Comparison of ENCODE assay signal across 9 mouse cellular contexts in the genomic region with DNA sequence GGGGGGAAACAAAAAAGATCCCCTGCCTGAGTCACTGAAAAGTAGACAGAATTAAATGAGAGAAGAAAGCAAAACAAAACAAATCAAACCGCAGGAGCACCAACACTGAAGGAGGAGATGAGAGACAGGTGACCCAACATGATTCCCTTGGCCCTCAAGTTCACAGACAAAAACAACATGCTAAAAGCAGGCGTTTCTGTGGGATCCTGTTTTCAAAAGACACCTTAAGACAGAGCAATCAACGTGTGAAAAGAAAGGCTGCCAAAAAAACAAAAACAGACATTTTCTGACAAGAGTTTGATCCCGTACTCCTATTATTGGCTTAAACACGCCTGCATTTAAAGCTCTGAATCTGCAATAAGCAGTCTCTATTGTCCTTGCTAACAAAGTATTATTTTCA.
A peak's percentile ranks its signal among the peaks of the same experiment; 100 is the strongest.
DNase-seq lines count a peak whose midpoint lies in the region; ATAC-seq and TF ChIP-seq lines count a peak whose summit lies in the region.
"Had no signal": no experiment of that assay in that cellular context is flagged by ENCODE, and none has a peak within 500 bp of the region (broad histone marks: within the 10 kb centered on the region; RNA-seq: fewer than 3 reads in every experiment).

No protein-coding gene starts in this region.

- intact Hi-C loops in heart, adult 2 months (cut with DNase I) = loop anchor here (5.0 kb wide), 2 partner anchors 40 to 45 kb away; no protein-coding TSS in a partner anchor

- H3K36me3 ChIP-seq in heart, adult 2 months (ENCODE audit: control insufficient read depth, insufficient read depth, low read length) = peaks cover 2% of the 10 kb centered on the region
- no peaks in the 10 kb centered on the region for H3K36me3 ChIP-seq in lung, embryonic 15.5 days
- H3K36me3 ChIP-seq in forebrain, embryonic 14.5 days (ENCODE audit: control insufficient read depth, insufficient read depth, low read length) = no peaks in the 10 kb centered on the region
- no peaks in the 10 kb centered on the region for H3K36me3 ChIP-seq in liver, embryonic 14.5 days (replicated peaks; ENCODE audit: control insufficient read depth, insufficient read depth, low read depth)

- no peaks in the 10 kb centered on the region for H3K79me2 ChIP-seq in heart, adult 2 months (replicated peaks; ENCODE audit: control insufficient read depth, insufficient read depth, low read length)

- peaks cover 6% of the 10 kb centered on the region for H3K4me1 ChIP-seq in heart, adult 2 months (ENCODE audit: control insufficient read depth, insufficient read depth, low read length)
- peaks cover 12% of the 10 kb centered on the region for H3K4me1 ChIP-seq in lung, embryonic 15.5 days
- peaks cover 18% of the 10 kb centered on the region for H3K4me1 ChIP-seq in forebrain, embryonic 14.5 days (ENCODE audit: control insufficient read depth, insufficient read depth, low read length)
- H3K4me1 ChIP-seq in liver, embryonic 14.5 days (replicated peaks; ENCODE audit: control insufficient read depth in 2 of 2, insufficient read depth in 2 of 2, low read length in 1 of 2) = peaks cover 4 to 15% of the 10 kb centered on the region in 2 experiments; a peak in 2 of 4 replicates

- H3K27me3 ChIP-seq in heart, adult 2 months (ENCODE audit: control insufficient read depth, insufficient read depth, low read length) = no peaks in the 10 kb centered on the region
- H3K27me3 ChIP-seq in lung, embryonic 15.5 days = no peaks in the 10 kb centered on the region; the same call in 1 of the 2 replicates
- H3K27me3 ChIP-seq in forebrain, embryonic 14.5 days (replicated peaks; ENCODE audit: control insufficient read depth, insufficient read depth, low read length) = peaks cover 3% of the 10 kb centered on the region; the same call in 1 of the 2 replicates
- H3K27me3 ChIP-seq in liver, embryonic 14.5 days (ENCODE audit: control insufficient read depth, insufficient read depth, low read length) = no peaks in the 10 kb centered on the region

- 62% methylated on average over 5 of the region's 5 CpGs for WGBS in heart, adult 2 months
- WGBS in lung, embryonic 15.5 days = 71% methylated on average over 5 of the region's 5 CpGs
- 25% methylated on average over 5 of the region's 5 CpGs for WGBS in forebrain, embryonic 14.5 days
- 49% methylated on average over 5 of the region's 5 CpGs for WGBS in liver, embryonic 14.5 days (ENCODE audit: insufficient replicate concordance)

- peak overlapping the region; percentile 70 for H3K27ac ChIP-seq in heart, adult 2 months
- H3K27ac ChIP-seq in lung, embryonic 15.5 days = no peak overlapping the region
- H3K27ac ChIP-seq in forebrain, embryonic 14.5 days (ENCODE audit: low read depth, low read length) = no peak overlapping the region
- no peak overlapping the region for H3K27ac ChIP-seq in liver, embryonic 14.5 days

- peak overlapping the region; percentile 61; the same call in 1 of the 2 replicates for H3K4me2 ChIP-seq in lung, embryonic 15.5 days
- H3K4me2 ChIP-seq in forebrain, embryonic 14.5 days (ENCODE audit: low read length) = peak overlapping the region; percentile 54
- peak overlapping the region; percentile 74 for H3K4me2 ChIP-seq in liver, embryonic 14.5 days (ENCODE audit: low read depth)

- no peak for TF ChIP-seq POLR2A in heart, adult 2 months (IDR thresholded peaks at IDR 0.05; ENCODE audit: insufficient read depth, low read depth, low read length)

- no peak overlapping the region for H3K9ac ChIP-seq in heart, adult 2 months (ENCODE audit: low read depth, low read length)
- no peak overlapping the region for H3K9ac ChIP-seq in lung, embryonic 15.5 days
- H3K9ac ChIP-seq in forebrain, embryonic 14.5 days (ENCODE audit: low read length) = peak overlapping the region; percentile 51; the same call in 1 of the 2 replicates
- peak overlapping the region; percentile 51; the same call in 1 of the 2 replicates for H3K9ac ChIP-seq in liver, embryonic 14.5 days (replicated peaks)

- H3K9me3 ChIP-seq in lung, embryonic 15.5 days = no peaks in the 10 kb centered on the region
- no peaks in the 10 kb centered on the region for H3K9me3 ChIP-seq in forebrain, embryonic 14.5 days (replicated peaks; ENCODE audit: control insufficient read depth, low read length)
- H3K9me3 ChIP-seq in liver, embryonic 14.5 days (ENCODE audit: control insufficient read depth, low read length) = no peaks in the 10 kb centered on the region

- ATAC-seq in lung, embryonic 15.5 days (ENCODE audit: borderline replicate concordance, extremely low read depth, low FRiP score, low TSS enrichment) = no peak
- ATAC-seq in forebrain, embryonic 14.5 days = no peak
- no peak for ATAC-seq in liver, embryonic 14.5 days (ENCODE audit: insufficient read depth)
- ATAC-seq in megakaryocyte progenitor cell, adult 5-6 weeks (replicated peaks; ENCODE audit: poor library complexity) = no peak

- no peak overlapping the region for H3K4me3 ChIP-seq in heart, adult 2 months
- H3K4me3 ChIP-seq in lung, embryonic 15.5 days = no peak overlapping the region
- H3K4me3 ChIP-seq in forebrain, embryonic 14.5 days (ENCODE audit: low read depth, low read length) = no peak overlapping the region
- H3K4me3 ChIP-seq in liver, embryonic 14.5 days (ENCODE audit: insufficient read depth in 1 of 2, low read depth in 2 of 2, low read length in 2 of 2) = no peak overlapping the region

- no peak for TF ChIP-seq EP300 in heart, adult 2 months (IDR thresholded peaks at IDR 0.05; ENCODE audit: insufficient read depth, low read depth, low read length)
- TF ChIP-seq EP300 in liver, embryonic 14.5 days (IDR thresholded peaks at IDR 0.05; ENCODE audit: low read depth) = no peak

- TF ChIP-seq CTCF in heart, adult 2 months (IDR thresholded peaks at IDR 0.05) = no peak
- no peak for TF ChIP-seq CTCF in liver, embryonic 14.5 days (IDR thresholded peaks at IDR 0.05; ENCODE audit: low read depth)

- DNase-seq in heart, adult 2 months = no peak
- DNase-seq in heart, adult 9 months (ENCODE audit: low spot score in 2 of 2) = no peak
- no peak for DNase-seq in lung, postnatal 25 days (ENCODE audit: low spot score)
- no peak for DNase-seq in forebrain, embryonic 14.5 days (ENCODE audit: low spot score)
- no peak for DNase-seq in liver, embryonic 14.5 days (ENCODE audit: low read depth in 3 of 3, low spot score in 3 of 3)
- DNase-seq in left cerebral cortex, adult 9 months (ENCODE audit: low spot score in 2 of 2) = no peak
- DNase-seq: lung, adult 2 months had no signal

Comparison
In these comparisons a context has a peak if more than half of its experiments do, and no peak if none do; other contexts are left out.
1. H3K9ac ChIP-seq: peak in forebrain, embryonic 14.5 days (single experiment) and liver, embryonic 14.5 days (single experiment); none in heart, adult 2 months (single experiment) and lung, embryonic 15.5 days (single experiment).
2. Peak in every context shown above with its lines, with median percentiles within 50 percentile points of each other: H3K4me2 ChIP-seq.